Mouse (Mus musculus) cortical plate, adult 2 months (tissue): ENCODE data around the gene Glb1. TPM values are rescaled to one million over a fixed set of nuclear protein-coding genes. Genes with fewer than 3 reads are reported as not detected.
"Not testable (repeated sequence)": the region's sequence is repeated elsewhere in the genome, so short reads cannot be mapped to it uniquely, and the experiment has no call there.

Experiments
- H3K27ac ChIP-seq: fragments of 200-500 bp; 2 replicates; pipeline ENCODE4 v1.5.1; 2012; ENCODE audit warnings: low read length, control low read depth, inconsistent platforms; ENCODE audit not compliant: insufficient read depth
- H3K4me1 ChIP-seq: fragments of 200-500 bp; 2 replicates; pipeline ENCODE4 v1.6.1; 2011; ENCODE audit warnings: low read length; ENCODE audit not compliant: control insufficient read depth, insufficient read depth
- H3K4me3 ChIP-seq: fragments of 200-500 bp; 2 replicates; pipeline ENCODE4 v1.5.1; 2011; ENCODE audit warnings: mild to moderate bottlenecking, low read length, control low read depth; ENCODE audit not compliant: insufficient read depth
- CTCF ChIP-seq: fragments of 200-500 bp; IDR thresholded peaks from 2 replicates; pipeline ENCODE4 v1.5.1; 2011; ENCODE audit warnings: mild to moderate bottlenecking, control low read depth, low read length; ENCODE audit not compliant: insufficient read depth; ENCODE audit errors: extremely low read depth
- POLR2A ChIP-seq: fragments of 200-500 bp; IDR thresholded peaks from 2 replicates; pipeline ENCODE4 v1.6.1; 2011; ENCODE audit warnings: mild to moderate bottlenecking, low read length, control low read depth; ENCODE audit not compliant: insufficient read depth; ENCODE audit errors: extremely low read depth
- polyA plus RNA-seq: library from polyadenylated mRNA; depleted of rRNA; stranded (reverse); fragments of >200 nt; gene quantifications from 2 replicates; pipeline ENCODE4 v1.2.3, GENCODE M21; 2012

Glb1 gene
- polyA plus RNA-seq, 1 experiment, result 27.0 TPM

- no peaks in the 10 kb centered on the region for H3K4me1 ChIP-seq
- H3K4me3 ChIP-seq, result no peak overlapping the region
- no peak for TF ChIP-seq POLR2A
- no peak for TF ChIP-seq CTCF
- H3K27ac ChIP-seq, result no peak overlapping the region
Observed at GRCm38 (mm10) chr9:114382936-114383710, 17.8 kb upstream of the Glb1 start.

GRCm38 (mm10) chr9:114384691-114385090, 16.2 kb upstream of the Glb1 start:
- Histone ChIP-seq H3K4me1 (no peaks in the 10 kb centered on the region), H3K4me3 (no peak overlapping the region), H3K27ac (no peak overlapping the region)
- TF ChIP-seq POLR2A, result no peak
- no peak for TF ChIP-seq CTCF

DNA sequence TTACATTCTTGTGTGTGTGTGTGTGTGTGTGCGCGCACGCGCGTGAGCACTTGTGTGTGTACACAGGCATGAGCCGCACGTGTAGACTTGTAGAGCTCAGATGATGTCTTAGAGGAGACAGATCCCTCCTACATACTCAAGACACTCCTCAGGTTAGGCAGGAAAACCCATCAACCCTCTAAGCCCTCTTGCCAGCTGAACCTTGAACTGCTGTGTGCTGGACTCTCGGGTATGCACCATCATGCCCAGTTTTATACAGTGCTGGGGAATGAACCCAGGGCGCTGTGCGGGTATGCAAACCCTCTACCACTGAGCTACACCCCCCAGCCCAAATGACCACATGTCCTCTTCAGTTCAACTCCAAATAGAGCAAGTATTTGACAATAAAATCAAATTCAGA, 15.7 kb upstream of the Glb1 start:
- TF ChIP-seq CTCF (no peak), POLR2A (no peak)
- no peak overlapping the region for H3K4me3 ChIP-seq
- no peak overlapping the region for H3K27ac ChIP-seq
- H3K4me1 ChIP-seq, result no peaks in the 10 kb centered on the region

GRCm38 (mm10) chr9:114387086-114387485, 13.8 kb upstream of the Glb1 start:
- no peak overlapping the region for H3K4me3 ChIP-seq
- TF ChIP-seq POLR2A (no peak), CTCF (no peak)
- H3K4me1 ChIP-seq, result no peaks in the 10 kb centered on the region
- no peak overlapping the region for H3K27ac ChIP-seq

- Histone ChIP-seq H3K27ac (no peak overlapping the region), H3K4me1 (no peaks in the 10 kb centered on the region), H3K4me3 (no peak overlapping the region)
- no peak for TF ChIP-seq CTCF
Observed at GRCm38 (mm10) chr9:114388288-114388687, 12.6 kb upstream of the Glb1 start.

DNA sequence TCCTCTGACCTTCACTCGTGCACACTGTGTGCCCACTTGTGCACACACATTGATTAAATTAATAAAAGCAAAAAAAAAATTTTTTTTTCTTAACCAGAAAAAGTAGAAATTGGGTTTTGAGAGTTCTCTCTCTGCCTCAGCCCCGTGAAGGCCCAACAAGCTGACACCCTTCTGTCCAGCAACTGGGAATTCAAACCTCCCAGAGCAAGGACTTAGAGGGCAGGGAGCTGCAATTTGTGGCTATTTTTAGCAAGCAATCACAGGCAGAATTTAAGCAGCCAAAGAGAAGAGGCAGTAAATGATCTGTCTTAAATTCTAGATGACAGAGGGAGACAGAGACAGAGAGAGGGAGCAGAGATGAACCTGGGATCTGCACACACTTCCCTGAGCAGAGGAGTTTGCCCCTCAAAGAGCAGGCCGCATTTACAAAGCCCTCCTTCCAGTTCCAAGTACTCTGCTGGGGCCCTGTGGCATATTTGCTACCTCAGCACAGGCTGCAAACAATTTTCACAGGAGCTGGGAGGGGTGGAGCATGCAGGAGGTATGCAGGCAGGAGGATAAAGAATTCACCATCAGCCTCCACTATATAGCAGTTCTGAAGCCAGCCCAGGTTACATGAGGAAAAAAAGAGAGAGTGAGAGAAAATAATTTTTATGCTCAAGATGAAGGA, 12.0 kb upstream of the Glb1 start:
- H3K27ac ChIP-seq, result no peak overlapping the region
- no peak overlapping the region for H3K4me3 ChIP-seq
- H3K4me1 ChIP-seq, result no peaks in the 10 kb centered on the region
- TF ChIP-seq POLR2A, result no peak
- no peak for TF ChIP-seq CTCF

GRCm38 (mm10) chr9:114389371-114389904, 11.4 kb upstream of the Glb1 start:
- no peak for TF ChIP-seq POLR2A
- TF ChIP-seq CTCF, result 0 out of 2 replicates have a peak, but pooled peaks have one; percentile 30
- Histone ChIP-seq H3K4me1 (no peaks in the 10 kb centered on the region), H3K4me3 (peak overlapping the region; percentile 54; the same call in 1 of the 2 replicates), H3K27ac (no peak overlapping the region)

GRCm38 (mm10) chr9:114389905-114390748, 10.7 kb upstream of the Glb1 start, which contains the start of gene Crtap:
TSS of gene Crtap (minus strand) at chr9:114390675.
- Histone ChIP-seq H3K27ac (no peak within 1 kb of the TSS), H3K4me3 (peak within 1 kb of the TSS; percentile 54), H3K4me1 (no peaks in the 10 kb centered on the region)
- no peak for TF ChIP-seq POLR2A
- TF ChIP-seq CTCF, result no peak

GRCm38 (mm10) chr9:114390749-114391075, 10.2 kb upstream of the Glb1 start:
- Histone ChIP-seq H3K27ac (no peak overlapping the region), H3K4me1 (no peaks in the 10 kb centered on the region), H3K4me3 (peak overlapping the region; percentile 54)
- TF ChIP-seq CTCF (no peak), POLR2A (no peak)

- H3K27ac ChIP-seq, H3K4me1 ChIP-seq, H3K4me3 ChIP-seq: not testable (repeated sequence)
Observed at GRCm38 (mm10) chr9:114394136-114394535, 6.7 kb upstream of the Glb1 start.
